Mouse (Mus musculus): Measurements from ENCODE around the gene Calhm1. TPM values are rescaled to one million over a fixed set of nuclear protein-coding genes. Genes with fewer than 3 reads are reported as not detected.

Gene Calhm1
- polyA plus RNA-seq, 1 experiment from 2014 or later = not detected

Other genes starting within 250 kb of the Calhm1 start
- gene Ina, start 129.6 kb downstream of the Calhm1 start, polyA plus RNA-seq (2014; fragmentation: Nextera tagmentation; extraction: Ambion mirVana) = 17.6 and 17.9 TPM in 2 replicates
- gene Nt5c2, start 129.1 kb downstream of the Calhm1 start, polyA plus RNA-seq (2014; fragmentation: Nextera tagmentation; extraction: Ambion mirVana) = 65.6 and 66.3 TPM in 2 replicates
- 13.9 and 17.8 TPM in 2 replicates for gene Pcgf6, start 93.3 kb downstream of the Calhm1 start, polyA plus RNA-seq (2014; fragmentation: Nextera tagmentation; extraction: Ambion mirVana)
- gene Taf5, start 76.5 kb downstream of the Calhm1 start, polyA plus RNA-seq (2014; fragmentation: Nextera tagmentation; extraction: Ambion mirVana) = 6.6 and 7.7 TPM in 2 replicates
- 1,191 and 1,453 TPM in 2 replicates for gene Usmg5, start 53.6 kb downstream of the Calhm1 start, polyA plus RNA-seq (2014; fragmentation: Nextera tagmentation; extraction: Ambion mirVana)
- gene Pdcd11, start 53.5 kb downstream of the Calhm1 start, polyA plus RNA-seq (2014; fragmentation: Nextera tagmentation; extraction: Ambion mirVana) = 9.2 and 10.1 TPM in 2 replicates
- 4.3 and 4.9 TPM in 2 replicates for gene Calhm2, start 6.0 kb downstream of the Calhm1 start, polyA plus RNA-seq (2014; fragmentation: Nextera tagmentation; extraction: Ambion mirVana)
- gene Calhm3, start 13.5 kb upstream of the Calhm1 start, polyA plus RNA-seq (2014; fragmentation: Nextera tagmentation; extraction: Ambion mirVana) = not detected in 2 replicates
- 7.1 and 8.2 TPM in 2 replicates for gene Neurl1a, start 34.6 kb upstream of the Calhm1 start, polyA plus RNA-seq (2014; fragmentation: Nextera tagmentation; extraction: Ambion mirVana)

All from embryonic facial prominence, embryonic 14.5 days (tissue).